Mouse (Mus musculus) C2C12 (cell line): ENCODE results near the gene Tnip3.

Experiments used
- CEBPB ChIP-seq: IDR thresholded peaks from one replicate; pipeline ENCODE4 v1.6.1; 2011; ENCODE audit warnings: low read depth, mild to moderate bottlenecking, control low read depth, moderate library complexity
- CTCF ChIP-seq: IDR thresholded peaks from one replicate; pipeline ENCODE4 v1.5.1; 2011; ENCODE audit not compliant: control insufficient read depth, insufficient read depth, insufficient read length
- MYOD1 ChIP-seq: IDR thresholded peaks from one replicate; pipeline ENCODE4 v1.6.1; 2011; ENCODE audit warnings: low read depth; ENCODE audit not compliant: control insufficient read depth, insufficient read length
- MYOG ChIP-seq: IDR thresholded peaks from one replicate; pipeline ENCODE4 v1.6.1; 2011; ENCODE audit not compliant: control insufficient read depth, insufficient read length; ENCODE audit errors: extremely low read depth
- USF1 ChIP-seq: IDR thresholded peaks from one replicate; pipeline ENCODE4 v1.6.1; 2011; ENCODE audit warnings: low read depth, mild to moderate bottlenecking, control low read depth, moderate library complexity

DNA sequence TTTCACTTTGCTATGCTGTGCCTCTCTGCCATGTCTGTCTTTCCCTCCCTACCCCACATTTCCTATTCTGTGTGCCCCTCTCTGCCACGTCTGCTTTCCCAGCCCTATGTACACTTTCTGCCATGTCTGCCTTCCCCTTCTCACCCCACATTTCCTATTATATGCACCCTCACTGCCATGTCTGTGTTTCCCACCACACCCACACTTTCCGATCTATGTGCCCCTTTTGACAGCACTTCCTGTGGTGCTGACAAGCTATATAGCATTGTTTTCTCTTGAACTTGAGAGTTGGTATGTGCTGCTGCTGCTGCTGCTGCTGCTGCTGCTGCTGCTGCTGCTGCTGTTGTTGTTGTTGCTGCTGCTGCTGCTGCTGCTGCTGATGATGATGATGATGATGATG, 136.9 kb downstream of the Tnip3 start:
- TF ChIP-seq CTCF (no peak), MYOD1 (no peak), CEBPB (no peak), MYOG (no peak), USF1 (no peak)
